In genomic region chr11:101544132-101544531, GRCm38 (mm10) we compare ENCODE assay signal across 23 mouse cellular contexts. TPM values are rescaled to one million over a fixed set of nuclear protein-coding genes. Genes with fewer than 3 reads are reported as not detected.
DNase-seq lines count a peak whose midpoint lies in the region; ATAC-seq lines count a peak whose summit lies in the region.
"Had no signal": no experiment of that assay in that cellular context is flagged by ENCODE, and none has a peak within 500 bp of the region (broad histone marks: within the 10 kb centered on the region; RNA-seq: fewer than 3 reads in every experiment).

No protein-coding gene starts in this region.

- no peak overlapping the region for H3K4me3 ChIP-seq in intestine, embryonic 15.5 days (replicated peaks)
- no peak overlapping the region for H3K4me3 ChIP-seq in intestine, embryonic 16.5 days (ENCODE audit: low read length)
- H3K4me3 ChIP-seq in megakaryocyte, embryonic 14.5 days (replicated peaks), result peak overlapping the region; percentile 6
- H3K4me3 ChIP-seq: hindbrain, embryonic 13.5 days; limb, embryonic 13.5 days; liver, embryonic 15.5 days had no signal

- H3K9me3 ChIP-seq in intestine, embryonic 15.5 days, result no peaks in the 10 kb centered on the region
- no peaks in the 10 kb centered on the region for H3K9me3 ChIP-seq in intestine, embryonic 16.5 days (ENCODE audit: control insufficient read depth, low read length)
- no peaks in the 10 kb centered on the region for H3K9me3 ChIP-seq in megakaryocyte, embryonic 14.5 days
- H3K9me3 ChIP-seq: hindbrain, embryonic 13.5 days; limb, embryonic 13.5 days; liver, embryonic 15.5 days had no signal

- no peak overlapping the region for H3K4me2 ChIP-seq in intestine, embryonic 15.5 days (replicated peaks)
- no peak overlapping the region for H3K4me2 ChIP-seq in intestine, embryonic 16.5 days (ENCODE audit: low read depth, low read length)
- H3K4me2 ChIP-seq: hindbrain, embryonic 13.5 days; limb, embryonic 13.5 days; liver, embryonic 15.5 days had no signal

- H3K27me3 ChIP-seq in intestine, embryonic 15.5 days (replicated peaks), result no peaks in the 10 kb centered on the region
- no peaks in the 10 kb centered on the region for H3K27me3 ChIP-seq in intestine, embryonic 16.5 days (replicated peaks; ENCODE audit: control insufficient read depth, insufficient read depth, low read length)
- no peaks in the 10 kb centered on the region for H3K27me3 ChIP-seq in megakaryocyte, embryonic 14.5 days (replicated peaks)
- H3K27me3 ChIP-seq: hindbrain, embryonic 13.5 days; limb, embryonic 13.5 days; liver, embryonic 15.5 days had no signal

- H3K27ac ChIP-seq in intestine, embryonic 15.5 days, result 0 out of 2 replicates have a peak overlapping the region, but pooled peaks have one; percentile 22
- H3K27ac ChIP-seq in intestine, embryonic 16.5 days (ENCODE audit: low read length), result no peak overlapping the region
- H3K27ac ChIP-seq: hindbrain, embryonic 13.5 days; limb, embryonic 13.5 days; liver, embryonic 15.5 days had no signal

- no peaks in the 10 kb centered on the region for H3K36me3 ChIP-seq in intestine, embryonic 15.5 days
- no peaks in the 10 kb centered on the region for H3K36me3 ChIP-seq in intestine, embryonic 16.5 days (ENCODE audit: control insufficient read depth, insufficient read depth, low read length)
- H3K36me3 ChIP-seq in megakaryocyte, embryonic 14.5 days (replicated peaks; ENCODE audit: low read length), result peaks cover 57% of the 10 kb centered on the region
- H3K36me3 ChIP-seq: hindbrain, embryonic 13.5 days had no signal

- peak; percentile 58 for DNase-seq in brain, embryonic 18.5 days (ENCODE audit: low read depth, low spot score)
- no peak for DNase-seq in cerebellum, adult 9-11 months
- DNase-seq in cerebellum, adult 8-10 months, result no peak
- DNase-seq: adrenal gland, adult 8-10 months; cerebellum, adult 2 months; heart, postnatal 10 days; kidney, adult 11 months; layer of hippocampus, adult 9-11 months had no signal

- no peak overlapping the region for H3K9ac ChIP-seq in intestine, embryonic 15.5 days
- no peak overlapping the region for H3K9ac ChIP-seq in intestine, embryonic 16.5 days (ENCODE audit: low read depth, low read length)
- H3K9ac ChIP-seq: hindbrain, embryonic 13.5 days; liver, embryonic 15.5 days had no signal

- no peak for ATAC-seq in intestine, embryonic 15.5 days
- no peak for ATAC-seq in intestine, embryonic 16.5 days
- no peak for ATAC-seq in megakaryocyte, adult 5-6 weeks (ENCODE audit: poor library complexity, severe bottlenecking)
- ATAC-seq: CD4-positive, CD25-positive, alpha-beta regulatory T cell, adult 4 months had no signal

- WGBS in intestine, embryonic 15.5 days, result 62% methylated on average over 1 of the region's 1 CpGs
- WGBS in intestine, embryonic 16.5 days, result 95% methylated on average over 1 of the region's 1 CpGs

- H3K4me1 ChIP-seq in intestine, embryonic 15.5 days (replicated peaks), result no peaks in the 10 kb centered on the region
- H3K4me1 ChIP-seq in intestine, embryonic 16.5 days (ENCODE audit: control insufficient read depth, insufficient read depth, low read length), result no peaks in the 10 kb centered on the region
- peaks cover 10% of the 10 kb centered on the region for H3K4me1 ChIP-seq in megakaryocyte, embryonic 14.5 days
- H3K4me1 ChIP-seq: hindbrain, embryonic 13.5 days; limb, embryonic 13.5 days had no signal

RNA-seq across cellular contexts. Expression of gene Brca1, which starts 7.6 kb away (rescaled TPM):
- polyA plus RNA-seq in intestine, embryonic 15.5 days (2015; fragmentation: Nextera tagmentation; extraction: Ambion mirVana), result 8.4 and 10.2 TPM in 2 replicates
- polyA plus RNA-seq in intestine, embryonic 16.5 days (2015; fragmentation: Nextera tagmentation; extraction: Ambion mirVana), result 6.0 and 6.8 TPM in 2 replicates
- polyA plus RNA-seq in megakaryocyte, embryonic 14.5 days (2012; ENCODE audit: insufficient read depth, low replicate concordance), result 1.9 TPM in 1 of 2 replicates, not detected in the other
- 15.3 and 15.9 TPM in 2 replicates for total RNA-seq in megakaryocyte, adult 5-6 weeks (2015)
- 26.8 and 34.8 TPM in 2 replicates for total RNA-seq in megakaryocyte, adult 5-6 weeks (2017)

RNA-seq across cellular contexts. Expression of gene Nbr1, which starts 7.8 kb away (rescaled TPM):
- 57.0 and 61.2 TPM in 2 replicates for polyA plus RNA-seq in intestine, embryonic 15.5 days (2015; fragmentation: Nextera tagmentation; extraction: Ambion mirVana)
- 56.2 and 65.5 TPM in 2 replicates for polyA plus RNA-seq in intestine, embryonic 16.5 days (2015; fragmentation: Nextera tagmentation; extraction: Ambion mirVana)
- polyA plus RNA-seq in megakaryocyte, embryonic 14.5 days (2012; ENCODE audit: insufficient read depth, low replicate concordance), result 8.2 and 55.6 TPM in 2 replicates
- 32.4 and 33.9 TPM in 2 replicates for total RNA-seq in megakaryocyte, adult 5-6 weeks (2015)
- 53.6 and 60.7 TPM in 2 replicates for total RNA-seq in megakaryocyte, adult 5-6 weeks (2017)

RNA-seq across cellular contexts. Expression of gene Tmem106a, which starts 37.9 kb away (rescaled TPM):
- polyA plus RNA-seq in intestine, embryonic 15.5 days (2015; fragmentation: Nextera tagmentation; extraction: Ambion mirVana), result 21.6 and 22.0 TPM in 2 replicates
- polyA plus RNA-seq in intestine, embryonic 16.5 days (2015; fragmentation: Nextera tagmentation; extraction: Ambion mirVana), result 38.6 and 49.4 TPM in 2 replicates
- polyA plus RNA-seq in megakaryocyte, embryonic 14.5 days (2012; ENCODE audit: insufficient read depth, low replicate concordance), result 3.4 and 23.5 TPM in 2 replicates
- total RNA-seq in megakaryocyte, adult 5-6 weeks (2015), result 35.3 and 35.7 TPM in 2 replicates
- 20.5 and 24.1 TPM in 2 replicates for total RNA-seq in megakaryocyte, adult 5-6 weeks (2017)

RNA-seq across cellular contexts. Expression of gene Gm11634, which starts 54.9 kb away (rescaled TPM):
- not detected in 2 replicates for polyA plus RNA-seq in intestine, embryonic 15.5 days (2015; fragmentation: Nextera tagmentation; extraction: Ambion mirVana)
- not detected in 2 replicates for polyA plus RNA-seq in intestine, embryonic 16.5 days (2015; fragmentation: Nextera tagmentation; extraction: Ambion mirVana)
- not detected in 2 replicates for polyA plus RNA-seq in megakaryocyte, embryonic 14.5 days (2012; ENCODE audit: insufficient read depth, low replicate concordance)
- not detected in 2 replicates for total RNA-seq in megakaryocyte, adult 5-6 weeks (2015)
- total RNA-seq in megakaryocyte, adult 5-6 weeks (2017), result not detected in 2 replicates
- total RNA-seq: adrenal gland, adult 8-10 months; gastrocnemius, adult 8-10 months; heart, adult 8-10 months; heart, postnatal 10 days; MEL; midbrain, postnatal 0 days had no signal
- polyA plus RNA-seq: CD4-positive, CD25-positive, alpha-beta regulatory T cell, adult 4 months; cerebellum, adult 2 months; cortical plate, adult 2 months; embryonic facial prominence, embryonic 14.5 days; hindbrain, embryonic 13.5 days; limb, embryonic 13.5 days; midbrain, postnatal 0 days; thymus, postnatal 0 days had no signal
